Mouse (Mus musculus) 3T3-L1 (cell line): Measurements from ENCODE around the gene Idi1.
"Not testable (repeated sequence)": the region's sequence is repeated elsewhere in the genome, so short reads cannot be mapped to it uniquely, and the experiment has no call there.

ENCODE experiments used
- DNase-seq: peaks from one replicate; pipeline ENCODE4 v3.0.0-alpha.2; 2015; ENCODE audit warnings: low read depth, low spot score

The Idi1 gene

DNA sequence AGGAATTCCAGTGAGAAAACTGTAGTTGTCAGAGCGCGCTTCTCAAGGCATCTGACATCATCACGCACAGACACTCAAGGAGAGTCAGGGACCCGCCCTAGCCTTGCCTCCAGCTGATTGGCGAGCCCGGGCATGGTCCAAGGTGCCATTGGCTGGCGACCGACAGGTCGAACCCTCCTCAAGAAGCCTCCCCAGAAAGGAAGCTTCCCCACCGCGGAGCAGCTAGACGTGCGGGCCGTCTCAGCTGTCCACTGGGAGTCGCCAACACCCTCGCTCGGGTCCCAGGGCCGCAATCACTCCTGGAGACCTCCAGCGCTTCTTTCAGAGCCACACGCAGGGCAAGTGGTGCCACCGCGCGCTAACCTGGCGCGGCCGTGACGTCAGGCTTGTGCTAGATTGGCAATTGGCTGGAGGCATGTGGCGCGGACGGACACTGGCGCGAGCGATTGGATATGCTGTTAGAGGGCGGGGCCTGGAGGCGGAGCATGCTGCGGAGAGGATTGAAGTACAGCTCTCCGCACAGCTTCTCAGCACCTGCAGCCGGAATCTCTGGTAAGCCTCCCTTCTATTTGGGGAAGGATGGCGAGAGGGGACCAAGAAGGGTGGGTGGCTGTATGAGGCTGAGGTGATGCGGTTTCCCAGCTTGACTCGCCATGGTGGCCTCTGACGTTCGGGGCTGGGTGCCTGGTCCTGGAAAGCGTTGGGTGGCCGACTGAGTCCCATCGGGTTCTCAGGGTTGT lies at the start of gene Idi1:
Gene Idi1 (plus strand): TSS at position 57 of the 740 bp plus-strand sequence.
- DNase-seq, result peak; percentile 97

DNA sequence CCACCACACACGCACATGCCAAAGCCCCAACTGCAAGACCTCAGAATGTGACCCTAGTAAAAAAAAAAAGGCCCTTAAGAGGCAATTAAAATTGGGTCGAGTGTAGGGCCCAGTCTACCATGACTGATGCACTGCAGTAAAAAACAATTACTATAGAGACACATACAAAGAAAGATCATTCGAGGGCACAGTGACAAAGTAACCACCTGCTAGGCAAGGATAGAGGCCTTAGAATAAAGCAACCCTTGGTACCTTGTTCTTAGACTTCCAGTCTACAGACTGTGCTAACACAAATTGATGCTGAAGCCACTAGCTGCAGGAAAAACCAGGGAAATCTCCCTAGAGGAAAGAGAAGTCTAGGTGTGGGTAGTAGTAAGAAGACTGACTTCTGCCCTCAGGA lies 46.9 kb upstream of the Idi1 start:
- no peak for DNase-seq

GRCm38 (mm10) chr13:8839111-8839510 lies 46.2 kb upstream of the Idi1 start:
- DNase-seq, result no peak

DNA sequence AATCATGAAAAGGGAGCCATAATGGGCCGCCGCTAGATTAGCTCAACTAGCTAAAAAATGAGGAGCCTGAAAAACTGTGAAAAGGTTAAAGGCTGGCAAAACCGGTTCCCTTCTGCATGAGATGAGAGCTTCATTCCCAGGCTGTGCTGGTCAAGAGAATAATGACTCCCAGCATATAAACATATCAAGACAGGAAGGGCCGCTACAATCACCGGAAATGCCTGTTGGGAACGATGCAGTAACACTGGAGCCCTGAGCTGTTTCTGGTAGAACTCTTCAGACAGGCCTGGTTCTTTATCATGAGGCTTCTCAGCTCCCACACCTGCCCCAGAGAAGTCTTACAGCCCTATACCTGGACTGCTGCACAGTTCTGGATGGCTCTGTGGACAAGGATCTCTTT lies 45.4 kb upstream of the Idi1 start:
- no peak for DNase-seq

- DNase-seq, result peak; percentile 31
Measured at GRCm38 (mm10) chr13:8840941-8841340, 44.4 kb upstream of the Idi1 start.

- not testable (repeated sequence) for DNase-seq
Measured at GRCm38 (mm10) chr13:8841846-8842245, 43.5 kb upstream of the Idi1 start.

DNA sequence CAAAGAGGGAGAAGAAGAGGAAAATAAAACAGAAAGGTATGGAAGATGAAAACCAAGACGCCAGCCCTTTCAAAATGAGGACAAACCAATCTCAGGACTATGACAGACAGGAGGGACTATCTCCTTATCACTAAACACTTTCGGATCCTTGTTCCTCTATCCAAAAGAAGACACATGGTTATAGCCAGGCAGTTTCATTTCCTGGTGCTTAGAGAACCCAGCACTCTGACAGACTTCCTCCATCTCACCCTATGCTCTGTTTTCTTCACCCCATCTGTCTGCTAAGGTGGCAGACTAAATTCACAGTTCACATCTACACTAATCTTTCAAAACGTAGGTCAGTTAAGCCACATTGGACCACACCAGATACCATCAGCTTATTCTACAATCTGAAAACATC lies 43.0 kb upstream of the Idi1 start:
- DNase-seq, result no peak

DNA sequence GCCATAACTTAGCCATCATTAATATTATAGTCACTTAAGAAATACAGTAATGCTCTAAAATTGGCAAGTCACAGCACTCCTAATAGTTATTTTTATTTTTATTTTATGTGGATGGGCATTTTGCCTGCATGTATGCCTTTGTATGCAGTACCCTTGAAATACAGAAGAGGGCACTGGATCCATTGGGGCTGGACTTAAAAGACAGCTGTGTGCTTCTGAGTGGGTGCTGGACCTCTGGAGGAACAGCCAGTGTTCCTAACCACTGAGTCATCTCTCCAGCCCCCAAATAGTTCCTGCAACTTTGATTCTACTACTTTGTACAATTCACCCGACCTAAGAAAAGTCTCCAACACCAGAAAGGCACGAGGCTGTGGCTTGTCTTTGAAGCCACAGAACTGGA lies 37.6 kb upstream of the Idi1 start:
- peak; percentile 49 for DNase-seq

DNA sequence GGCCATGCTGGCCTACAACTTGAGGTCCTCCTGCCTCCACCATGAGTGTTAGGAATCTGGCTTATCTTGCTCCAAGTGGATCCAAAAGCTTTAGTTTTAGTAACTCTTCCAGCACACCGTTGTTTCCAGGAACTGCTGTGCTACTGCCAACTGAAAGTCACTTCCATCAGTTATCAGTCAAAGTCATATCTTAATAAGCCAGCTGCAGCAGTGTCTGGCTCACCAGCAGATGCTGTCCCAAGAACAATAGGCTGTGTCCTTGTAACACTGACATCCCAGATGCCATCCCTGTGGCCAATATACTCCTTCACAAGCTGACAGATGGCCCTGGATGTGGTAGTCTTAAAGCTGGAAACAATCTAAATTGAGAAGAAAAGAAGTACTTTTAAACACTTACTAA lies 36.0 kb upstream of the Idi1 start:
- DNase-seq, result no peak

GRCm38 (mm10) chr13:8853424-8853823 lies 31.9 kb upstream of the Idi1 start:
- DNase-seq, result no peak

DNA sequence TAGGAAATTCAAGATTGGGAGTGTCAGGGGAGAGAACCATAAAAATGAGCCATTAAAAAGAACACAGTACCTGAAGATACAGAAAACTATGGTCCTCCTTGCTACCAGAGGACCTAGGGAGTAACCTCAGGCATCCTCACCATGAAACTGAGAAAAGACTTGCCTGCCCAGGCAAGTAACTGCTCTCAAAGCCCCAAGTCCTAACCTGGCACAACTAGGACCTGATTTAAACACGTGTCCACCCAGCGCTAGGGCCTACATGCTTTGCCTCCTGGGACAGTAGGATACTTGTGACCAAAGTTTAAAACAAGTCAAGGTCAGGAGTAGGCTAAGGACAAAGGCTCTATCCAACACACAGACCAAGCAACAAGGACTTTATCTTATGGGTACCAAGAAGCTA lies 30.5 kb upstream of the Idi1 start:
- DNase-seq, result no peak

- no peak for DNase-seq
Measured at GRCm38 (mm10) chr13:8858453-8858852, 26.8 kb upstream of the Idi1 start.

- no peak for DNase-seq
Measured at GRCm38 (mm10) chr13:8860861-8861260, 24.4 kb upstream of the Idi1 start.

- no peak for DNase-seq
Measured at GRCm38 (mm10) chr13:8864990-8865389, 20.3 kb upstream of the Idi1 start.

- no peak for DNase-seq
Measured at GRCm38 (mm10) chr13:8866612-8867011, 18.7 kb upstream of the Idi1 start.

DNA sequence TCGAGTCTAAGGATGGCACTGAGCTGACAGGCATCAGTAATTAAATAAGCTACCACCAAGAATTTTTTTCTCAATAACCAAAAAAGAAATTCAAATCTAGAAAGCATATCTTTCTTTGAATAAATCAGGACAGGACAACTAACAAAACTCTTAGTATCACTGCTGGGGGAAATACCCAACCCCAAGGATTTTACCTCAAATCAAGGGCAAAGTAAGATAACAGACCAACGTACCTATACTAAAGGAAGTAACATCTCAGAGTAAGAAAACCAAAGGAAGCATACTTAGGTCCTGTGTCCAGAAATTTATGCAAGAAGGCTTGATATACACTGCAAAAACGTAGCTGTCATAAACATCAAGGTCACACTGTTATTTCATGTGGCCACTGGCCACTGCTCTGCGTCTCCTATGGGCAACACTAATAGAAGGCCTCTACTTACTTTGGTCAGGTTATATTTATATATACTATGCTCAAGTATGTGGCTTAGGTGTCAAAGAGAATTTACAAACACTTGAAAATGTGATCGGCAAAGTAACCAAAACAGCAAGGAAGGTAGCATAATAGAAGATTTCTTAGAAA lies 15.6 kb upstream of the Idi1 start:
- DNase-seq, result no peak

GRCm38 (mm10) chr13:8870160-8870509 lies 15.2 kb upstream of the Idi1 start:
- peak; percentile 43 for DNase-seq

DNA sequence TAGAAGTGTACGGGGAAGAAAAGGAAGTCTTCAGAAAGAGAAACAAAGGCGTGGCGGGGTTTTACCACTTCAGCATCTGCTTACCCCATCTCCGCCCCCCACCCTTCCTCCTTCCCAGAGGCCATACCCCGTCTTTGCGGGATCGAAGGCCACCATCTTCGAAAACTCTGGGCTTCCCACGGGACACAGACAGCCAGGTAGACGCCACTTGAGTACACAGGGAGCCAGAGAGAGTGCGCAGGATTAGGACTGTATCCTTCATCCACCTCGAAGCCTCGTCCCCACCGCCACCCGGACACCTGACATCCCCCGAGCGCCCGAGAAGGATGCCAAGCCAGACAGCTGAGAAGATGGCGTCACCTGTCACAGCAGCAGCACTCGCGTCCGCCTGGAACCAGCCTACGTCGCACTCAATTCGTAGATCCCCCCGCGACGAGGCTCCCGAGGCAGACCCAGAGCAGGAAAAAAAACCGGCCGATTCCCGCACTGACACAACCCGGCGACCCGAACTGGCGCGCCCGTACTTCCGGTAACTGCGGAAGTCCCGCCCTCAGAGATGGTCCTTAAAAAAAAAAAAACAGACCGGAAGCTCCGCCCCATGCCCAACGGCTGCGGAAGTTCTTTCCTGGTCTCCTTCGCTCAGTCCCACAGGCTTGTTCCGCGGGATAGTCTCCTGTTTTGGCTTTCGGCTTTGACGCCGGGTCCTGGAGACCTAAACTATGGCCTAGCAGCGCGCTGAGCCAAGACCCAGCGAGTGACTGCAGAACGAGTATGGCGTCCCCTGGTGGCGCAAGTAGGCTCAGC lies 14.6 kb upstream of the Idi1 start:
- peak; percentile 92 for DNase-seq

DNA sequence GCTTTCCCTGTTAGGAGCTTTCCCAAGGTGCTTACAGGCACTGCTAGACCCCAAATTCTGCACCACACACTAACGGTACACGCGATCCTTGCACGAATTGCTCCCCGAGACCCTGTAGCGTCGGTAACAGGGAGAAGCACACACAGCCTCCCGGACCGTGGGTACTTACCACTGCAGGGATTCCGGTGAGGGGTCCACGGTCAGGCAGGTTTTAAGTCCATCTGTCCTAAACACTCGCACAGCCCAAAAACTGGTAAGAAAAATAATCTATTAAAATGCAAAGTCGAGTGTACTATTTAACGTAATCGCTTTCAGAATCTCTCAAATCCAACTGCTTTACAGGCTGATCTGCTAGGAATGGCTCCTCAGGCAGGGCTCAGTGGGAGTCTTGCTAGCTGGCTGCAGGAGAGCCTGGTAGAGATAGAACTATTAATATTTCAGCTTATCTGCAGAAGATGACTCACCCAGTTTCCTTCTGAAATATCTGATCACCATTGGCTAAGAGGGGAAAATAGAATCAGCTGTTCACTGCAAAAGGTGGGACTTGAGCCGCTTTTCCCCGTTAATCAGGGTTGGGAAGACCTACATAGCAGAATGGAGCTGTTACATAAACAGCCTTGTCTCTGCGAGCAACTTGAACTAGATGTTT lies 13.9 kb upstream of the Idi1 start, which contains the start of gene Wdr37:
Gene Wdr37 (minus strand): TSS at position 596 of the 649 bp plus-strand sequence.
- peak; percentile 65 for DNase-seq

DNA sequence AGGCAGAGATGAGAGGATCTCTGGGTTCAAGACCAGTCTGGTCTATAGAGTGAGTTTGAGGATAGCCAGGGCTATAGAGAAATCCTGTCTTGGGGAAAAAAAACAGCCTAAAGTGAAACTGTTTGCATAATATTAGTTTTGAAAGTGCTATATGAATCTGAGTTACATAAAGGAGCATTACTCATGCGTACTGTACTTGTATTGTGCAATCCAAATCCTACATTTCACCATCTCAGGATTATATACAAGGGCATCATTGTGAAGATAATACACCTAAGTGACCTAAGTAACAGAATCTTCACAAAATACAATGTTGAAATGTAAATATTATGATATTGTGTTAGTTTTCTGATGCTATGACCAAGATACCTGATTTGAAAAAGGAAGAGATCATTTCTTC lies 11.5 kb upstream of the Idi1 start:
- peak; percentile 42 for DNase-seq

- DNase-seq, result no peak
Measured at GRCm38 (mm10) chr13:8881611-8882010, 3.7 kb upstream of the Idi1 start.

- DNase-seq, result not testable (repeated sequence)
Measured at GRCm38 (mm10) chr13:8883870-8884269, 1.4 kb upstream of the Idi1 start.
